Mouse (Mus musculus) forebrain, embryonic 14.5 days (tissue): ENCODE results near the gene Rnf10. TPM values are rescaled to one million over a fixed set of nuclear protein-coding genes. Genes with fewer than 3 reads are reported as not detected.
"Not testable (repeated sequence)": the region's sequence is repeated elsewhere in the genome, so short reads cannot be mapped to it uniquely, and the experiment has no call there.

ENCODE experiments used
- ATAC-seq: fragments of 200-750 bp; cut with Nextera tagmentation; 2 replicates; pipeline ENCODE4 v1.8.0; 2017; ENCODE audit warnings: mild to moderate bottlenecking, moderate library complexity
- DNase-seq: peaks from one replicate; pipeline ENCODE4 v3.0.0-alpha.2; 2015; ENCODE audit warnings: low spot score
- H3K27ac ChIP-seq: fragments of 300-500 bp; sonication (generic); 2 replicates; pipeline ENCODE4 v1.5.1; 2014; ENCODE audit warnings: low read depth, mild to moderate bottlenecking, control low read depth, low read length, moderate library complexity
- H3K27me3 ChIP-seq: fragments of 300-500 bp; sonication (generic); replicated peaks from 2 replicates; pipeline ENCODE4 v1.6.1; 2014; ENCODE audit warnings: low read length, control low read depth, mixed read lengths; ENCODE audit not compliant: control insufficient read depth, insufficient read depth
- H3K36me3 ChIP-seq: fragments of 300-500 bp; sonication (generic); 2 replicates; pipeline ENCODE4 v1.6.1; 2014; ENCODE audit warnings: low read length, control low read depth; ENCODE audit not compliant: control insufficient read depth, insufficient read depth
- H3K4me1 ChIP-seq: fragments of 300-500 bp; sonication (generic); 2 replicates; pipeline ENCODE4 v1.6.1; 2014; ENCODE audit warnings: antibody characterized with exemption, low read length, control low read depth; ENCODE audit not compliant: control insufficient read depth, insufficient read depth
- H3K4me2 ChIP-seq: fragments of 300-500 bp; sonication (generic); 2 replicates; pipeline ENCODE4 v1.6.1; 2014; ENCODE audit warnings: mild to moderate bottlenecking, control low read depth, low read length
- H3K4me3 ChIP-seq: fragments of 300-500 bp; sonication (generic); 2 replicates; pipeline ENCODE4 v1.5.1; 2014; ENCODE audit warnings: low read depth, low read length, control low read depth
- H3K9ac ChIP-seq: fragments of 300-500 bp; sonication (generic); 2 replicates; pipeline ENCODE4 v1.6.1; 2014; ENCODE audit warnings: mild to moderate bottlenecking, low read length, control low read depth, moderate library complexity
- H3K9me3 ChIP-seq: fragments of 300-500 bp; sonication (generic); replicated peaks from 2 replicates; pipeline ENCODE4 v1.6.1; 2016; ENCODE audit warnings: low read length, control low read depth, mixed read lengths; ENCODE audit not compliant: control insufficient read depth
- WGBS: fragments of 180-500 bp; shearing (Covaris S2); extraction: QIAGEN DNeasy Blood & Tissue Kit; methylation state at CpG from one replicate; pipeline ENCODE4 v1.1.7; 2014; 5-methylcytosine and 5-hydroxymethylcytosine counted together
- polyA plus RNA-seq: library from polyadenylated mRNA; unstranded; fragments of >200 nt; fragmentation: Nextera tagmentation; extraction: Ambion mirVana; gene quantifications from 2 replicates; pipeline ENCODE4 v1.2.1, GENCODE M21; 2014

Rnf10 gene
- polyA plus RNA-seq = 64.3 and 75.2 TPM in 2 replicates

DNA sequence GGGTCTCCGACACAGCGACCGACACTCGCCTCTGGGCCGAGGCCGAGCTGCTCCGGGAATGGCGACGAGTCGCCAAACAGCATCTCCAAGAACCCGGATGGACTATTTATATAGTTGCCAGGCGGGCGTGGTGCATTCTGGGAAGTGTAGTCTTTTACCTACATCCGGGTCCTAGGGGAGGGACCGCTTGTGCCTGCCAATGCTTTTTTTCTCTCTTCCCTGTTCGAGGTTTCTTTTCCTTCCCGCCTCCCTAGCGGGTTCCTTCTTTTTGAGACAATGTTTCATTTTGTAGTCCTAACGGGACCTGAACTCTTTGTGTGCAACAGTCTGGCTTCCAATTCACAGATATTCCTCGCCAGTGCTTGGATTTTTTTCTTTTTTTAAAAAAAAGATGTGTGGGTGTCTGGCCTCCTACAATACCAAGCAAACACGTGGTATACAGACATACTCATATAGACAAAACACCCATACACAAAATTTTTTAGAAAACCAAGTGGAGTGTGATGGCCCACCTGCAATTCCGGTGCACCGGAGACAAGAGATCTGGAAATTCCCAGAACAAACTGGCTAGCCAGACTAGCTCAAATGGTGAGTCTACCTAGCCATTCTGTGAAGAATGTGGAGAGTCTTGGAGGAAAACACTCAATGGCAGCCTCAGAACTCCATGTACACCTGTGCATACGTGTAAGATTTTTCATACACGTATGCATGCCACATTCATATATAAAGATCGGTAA, at the start of gene Rnf10:
TSS of gene Rnf10 (minus strand) at position 87 of the 737 bp plus-strand sequence.
- Histone ChIP-seq H3K36me3 (peaks cover 20% of the 10 kb centered on the region; the same call in 1 of the 2 replicates), H3K4me3 (peak within 1 kb of the TSS; percentile 100), H3K9me3 (no peaks in the 10 kb centered on the region), H3K9ac (peak within 1 kb of the TSS; percentile 97), H3K27ac (peak within 1 kb of the TSS; percentile 84), H3K4me1 (peaks cover 27% of the 10 kb centered on the region), H3K27me3 (no peaks in the 10 kb centered on the region), H3K4me2 (peak within 1 kb of the TSS; percentile 87)
- DNase-seq (peak; percentile 98), ATAC-seq (peak; percentile 94)
- 13% methylated on average over 24 of the region's 26 CpGs for WGBS

DNA sequence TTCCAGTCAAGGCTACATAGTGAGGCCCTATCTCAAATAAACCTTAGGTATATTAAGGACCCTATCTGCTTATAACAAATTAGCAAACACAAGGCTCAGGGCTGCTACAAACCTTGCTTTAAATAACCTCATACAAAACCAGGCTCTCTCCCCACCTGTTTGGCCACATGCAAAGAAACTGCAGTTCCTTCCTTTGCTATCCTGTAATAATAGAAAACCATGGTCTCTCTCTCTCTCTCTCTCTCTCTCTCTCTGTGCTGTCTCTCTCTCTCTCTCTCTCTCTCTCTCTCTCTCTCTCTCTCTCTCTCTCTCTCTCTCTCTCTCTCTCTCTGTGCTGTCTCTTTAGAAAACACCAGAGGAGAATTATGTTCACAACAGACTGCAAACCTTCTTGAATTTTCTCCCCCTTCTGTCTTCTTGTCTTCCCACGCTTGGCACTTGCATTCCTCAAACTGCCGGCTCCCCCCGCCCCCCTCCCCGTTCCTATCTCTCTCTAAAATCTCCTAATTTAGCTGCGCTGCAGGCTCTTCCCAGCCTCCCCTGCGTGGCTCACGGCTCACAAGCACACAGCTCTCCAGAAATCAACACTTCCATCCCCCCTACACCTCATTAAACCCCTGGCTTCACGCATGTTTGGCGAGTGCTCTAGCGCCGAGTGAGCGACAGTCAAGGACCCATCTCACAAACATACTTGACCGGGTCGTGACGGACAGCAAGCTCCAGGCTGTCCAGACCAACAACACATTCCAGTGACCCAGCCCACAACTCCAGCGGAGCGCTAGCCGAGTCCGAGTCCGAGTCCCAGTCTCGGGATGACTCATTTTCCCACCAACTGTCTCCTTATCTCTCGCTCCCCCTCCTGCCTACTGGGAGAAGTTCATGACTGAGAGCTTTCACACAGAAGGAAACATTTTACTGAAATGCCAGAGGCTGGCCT, 46.6 kb upstream of the Rnf10 start:
- peak; percentile 82 for DNase-seq
- H3K9me3 ChIP-seq = no peaks in the 10 kb centered on the region
- H3K4me3 ChIP-seq = peak overlapping the region; percentile 33
- peak; percentile 72 for ATAC-seq
- H3K27ac ChIP-seq = peak overlapping the region; percentile 62
- peaks cover 18% of the 10 kb centered on the region for H3K4me1 ChIP-seq
- under 1% methylated on average over 22 of the region's 22 CpGs for WGBS
- peak overlapping the region; percentile 79 for H3K4me2 ChIP-seq
- peak overlapping the region; percentile 56 for H3K9ac ChIP-seq
- no peaks in the 10 kb centered on the region for H3K36me3 ChIP-seq
- no peaks in the 10 kb centered on the region for H3K27me3 ChIP-seq

DNA sequence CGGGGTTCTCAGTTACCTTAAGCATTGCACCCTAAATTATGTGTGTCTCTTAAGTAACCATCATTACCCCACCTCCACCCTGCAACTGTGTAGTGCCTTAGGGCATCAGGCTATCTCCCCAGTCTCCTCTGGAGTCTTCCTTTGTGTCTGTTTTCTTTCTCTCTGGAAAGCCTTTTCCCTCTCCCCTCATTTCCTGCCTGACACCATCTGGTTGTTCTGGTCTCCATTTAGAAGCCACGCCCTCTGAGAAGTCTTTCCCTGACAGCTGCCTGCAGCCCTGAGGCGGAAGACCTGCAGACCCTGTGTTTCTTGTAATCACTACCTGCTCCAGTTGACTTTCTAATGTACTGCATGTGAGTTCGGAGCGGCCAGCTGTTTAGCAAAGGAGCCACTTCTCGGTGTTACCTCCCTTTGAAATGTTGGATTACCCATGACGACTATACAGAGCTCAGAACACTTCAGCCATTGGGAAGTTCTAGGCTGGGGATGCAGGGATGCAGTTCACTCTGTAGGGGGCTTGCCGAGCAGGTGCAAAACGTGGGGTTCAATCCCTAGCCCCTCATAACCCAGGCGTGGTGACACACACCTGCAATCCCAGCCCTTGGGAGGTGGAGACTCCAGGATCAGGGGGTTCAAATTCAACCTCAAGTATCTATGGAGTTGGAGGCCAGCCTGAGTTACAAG, 45.1 kb upstream of the Rnf10 start:
- H3K27ac ChIP-seq = peak overlapping the region; percentile 77
- peak; percentile 78 for DNase-seq
- H3K36me3 ChIP-seq = no peaks in the 10 kb centered on the region
- H3K4me3 ChIP-seq = no peak overlapping the region
- peak overlapping the region; percentile 8 for H3K4me2 ChIP-seq
- no peak overlapping the region for H3K9ac ChIP-seq
- peaks cover 18% of the 10 kb centered on the region for H3K4me1 ChIP-seq
- 5% methylated on average over 10 of the region's 10 CpGs for WGBS
- peak; percentile 71 for ATAC-seq
- H3K9me3 ChIP-seq = no peaks in the 10 kb centered on the region
- no peaks in the 10 kb centered on the region for H3K27me3 ChIP-seq

DNA sequence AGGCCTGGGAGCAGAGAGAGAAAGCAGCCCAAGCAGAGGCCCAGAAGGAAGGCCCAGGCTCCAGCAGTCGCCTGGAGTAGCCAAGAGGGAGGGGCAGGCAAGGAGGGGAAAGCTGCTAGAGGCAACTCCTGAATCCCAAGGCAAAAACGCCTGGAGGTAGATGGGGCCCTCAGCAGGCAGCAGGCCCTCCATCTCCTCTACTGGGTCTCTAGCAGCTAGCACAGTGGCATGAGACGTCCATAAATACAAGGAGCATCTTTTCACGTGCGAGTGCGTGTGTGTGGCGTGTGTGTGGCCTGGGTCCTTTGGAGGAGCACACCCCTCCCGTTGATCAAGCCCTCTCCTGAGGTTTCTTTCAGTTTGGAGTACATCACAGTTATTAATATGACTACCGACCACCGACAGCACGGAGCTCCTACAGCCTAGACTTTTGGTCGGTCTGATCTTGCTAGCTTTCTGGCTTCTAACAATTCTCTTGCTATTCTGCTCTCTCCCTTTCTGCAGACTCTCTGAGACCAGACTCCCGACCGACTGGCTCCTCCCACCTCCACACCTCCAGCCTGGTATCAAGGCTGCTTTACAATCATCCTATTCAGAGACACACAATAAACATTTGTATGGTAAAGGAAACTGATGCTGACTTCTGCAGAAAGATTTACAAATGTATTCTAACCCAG, 44.4 kb upstream of the Rnf10 start:
- H3K27me3 ChIP-seq = no peaks in the 10 kb centered on the region
- H3K4me3 ChIP-seq = no peak overlapping the region
- no peaks in the 10 kb centered on the region for H3K36me3 ChIP-seq
- peak overlapping the region; percentile 77 for H3K27ac ChIP-seq
- peaks cover 18% of the 10 kb centered on the region for H3K4me1 ChIP-seq
- 2% methylated on average over 14 of the region's 14 CpGs for WGBS
- peak; percentile 49; the same call in 1 of the 2 replicates for ATAC-seq
- H3K9ac ChIP-seq = peak overlapping the region; percentile 47
- no peaks in the 10 kb centered on the region for H3K9me3 ChIP-seq
- peak overlapping the region; percentile 24 for H3K4me2 ChIP-seq
- peak; percentile 36 for DNase-seq

DNA sequence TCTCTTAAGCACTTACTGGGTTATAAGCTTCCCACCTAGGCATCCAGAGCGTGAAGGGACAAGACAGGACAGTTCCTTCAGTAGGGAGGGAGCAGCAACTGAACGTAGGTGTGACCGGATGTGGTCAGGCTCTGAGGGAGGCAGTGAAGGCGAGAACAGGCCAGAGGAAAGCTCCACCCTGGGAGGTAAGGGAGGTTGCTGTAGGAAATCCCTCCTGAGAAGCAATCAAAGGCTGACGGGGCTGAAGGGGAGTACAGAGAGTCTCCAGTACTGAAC, 40.9 kb upstream of the Rnf10 start:
- 47% methylated on average over 5 of the region's 5 CpGs for WGBS
- Histone ChIP-seq H3K4me1 (peaks cover 18% of the 10 kb centered on the region), H3K4me3 (no peak overlapping the region), H3K4me2 (no peak overlapping the region), H3K9ac (no peak overlapping the region), H3K27me3 (no peaks in the 10 kb centered on the region), H3K9me3 (no peaks in the 10 kb centered on the region), H3K36me3 (no peaks in the 10 kb centered on the region), H3K27ac (no peak overlapping the region)
- ATAC-seq = no peak
- DNase-seq = no peak

DNA sequence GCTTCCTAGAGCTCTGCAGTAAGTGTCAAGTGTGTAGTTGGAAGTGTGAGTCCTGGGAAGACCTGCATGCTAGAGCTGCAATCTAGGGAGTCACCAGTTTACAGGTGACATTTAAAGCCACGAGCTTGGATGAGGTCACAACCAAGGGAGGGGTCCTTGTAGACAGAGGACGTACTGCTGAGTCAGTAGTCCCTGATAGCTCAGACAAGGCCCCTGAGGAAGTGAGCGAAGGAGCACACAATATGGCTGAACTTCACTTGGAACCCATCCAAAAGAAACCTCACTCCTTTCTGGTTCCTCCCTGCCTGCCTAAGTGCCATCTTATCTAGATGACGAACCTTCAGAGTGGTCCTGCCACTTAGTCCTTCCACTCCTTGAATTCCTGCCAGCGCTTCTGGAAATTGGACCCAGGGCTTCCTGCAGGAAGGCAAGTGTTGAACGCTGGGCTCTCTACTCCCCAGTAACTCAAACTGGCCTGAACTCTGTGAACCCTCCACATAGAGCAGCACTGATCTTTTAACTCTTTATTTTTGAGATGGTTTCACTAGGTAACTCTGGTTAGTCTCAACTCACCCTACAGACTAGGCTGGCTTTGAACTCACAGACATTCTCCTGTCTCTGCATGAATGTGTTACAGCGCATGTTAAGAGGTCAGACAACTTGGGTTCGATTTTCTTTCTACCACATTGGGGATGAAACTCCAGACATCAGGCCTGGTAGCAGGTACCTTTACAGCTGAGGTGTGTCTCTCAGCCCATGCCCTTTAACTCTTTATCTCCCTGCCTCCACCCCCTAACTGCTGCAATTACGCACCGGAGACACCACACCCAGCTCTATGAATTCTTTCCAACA, 40.3 kb upstream of the Rnf10 start:
- H3K27me3 ChIP-seq = no peaks in the 10 kb centered on the region
- ATAC-seq = no peak
- H3K4me3 ChIP-seq = no peak overlapping the region
- H3K4me2 ChIP-seq = no peak overlapping the region
- H3K27ac ChIP-seq = no peak overlapping the region
- H3K36me3 ChIP-seq = no peaks in the 10 kb centered on the region
- peaks cover 15% of the 10 kb centered on the region for H3K4me1 ChIP-seq
- no peak for DNase-seq
- 78% methylated on average over 10 of the region's 10 CpGs for WGBS
- H3K9ac ChIP-seq = no peak overlapping the region
- H3K9me3 ChIP-seq = no peaks in the 10 kb centered on the region

DNA sequence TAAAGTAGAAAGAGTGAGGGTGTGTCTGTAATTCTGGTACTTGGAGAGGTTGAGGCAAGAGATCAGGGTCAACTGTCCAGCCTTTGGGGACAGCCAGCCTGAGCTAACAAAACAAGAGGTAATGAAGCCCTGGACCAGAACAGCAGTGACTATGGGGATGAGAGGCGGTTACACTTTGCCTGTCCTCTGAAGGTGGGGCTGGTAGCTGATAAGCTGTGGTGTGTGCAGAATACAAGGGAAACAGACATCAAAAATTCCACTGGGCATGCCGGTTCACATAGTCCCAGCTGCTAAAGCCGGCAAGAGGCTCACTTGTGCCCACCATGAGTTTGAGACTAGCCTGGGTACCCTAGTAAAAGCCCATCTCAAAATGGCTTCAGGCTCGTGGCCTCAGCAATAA, 39.7 kb upstream of the Rnf10 start:
- Histone ChIP-seq H3K9ac (no peak overlapping the region), H3K4me3 (no peak overlapping the region), H3K36me3 (no peaks in the 10 kb centered on the region), H3K4me2 (no peak overlapping the region), H3K27ac (no peak overlapping the region), H3K4me1 (peaks cover 8% of the 10 kb centered on the region), H3K9me3 (no peaks in the 10 kb centered on the region), H3K27me3 (no peaks in the 10 kb centered on the region)
- 79% methylated on average over 4 of the region's 4 CpGs for WGBS
- ATAC-seq = no peak
- DNase-seq = no peak

DNA sequence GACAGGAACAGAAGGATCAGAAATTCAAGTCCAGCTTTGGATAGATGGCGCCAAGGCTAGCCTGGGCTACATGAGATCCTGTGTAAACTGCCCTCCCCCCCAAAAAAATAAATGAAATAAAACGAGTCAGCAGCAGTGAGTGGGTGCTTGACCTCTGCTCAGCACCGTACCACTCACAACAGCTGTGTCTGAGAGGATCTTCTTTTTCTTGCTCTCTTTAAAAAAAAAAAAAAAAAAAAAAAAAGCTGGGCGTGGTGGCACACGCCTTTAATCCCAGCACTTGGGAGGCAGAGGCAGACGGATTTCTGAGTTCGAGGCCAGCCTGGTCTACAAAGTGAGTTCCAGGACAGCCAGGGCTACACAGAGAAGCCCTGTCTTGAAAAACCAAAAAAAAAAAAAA, 29.5 kb upstream of the Rnf10 start:
- 0 out of 2 replicates have a peak overlapping the region, but pooled peaks have one; percentile 58 for H3K9ac ChIP-seq
- H3K4me3 ChIP-seq, ATAC-seq, H3K4me2 ChIP-seq, DNase-seq, H3K9me3 ChIP-seq, H3K27ac ChIP-seq, H3K27me3 ChIP-seq: not testable (repeated sequence)
- peaks cover 19% of the 10 kb centered on the region for H3K36me3 ChIP-seq
- H3K4me1 ChIP-seq = peaks cover 18% of the 10 kb centered on the region
- 84% methylated on average over 3 of the region's 7 CpGs for WGBS
